Mouse (Mus musculus): ENCODE measurements around the gene Uqcr11. TPM values are rescaled to one million over a fixed set of nuclear protein-coding genes. Genes with fewer than 3 reads are reported as not detected.

Gene Uqcr11
- polyA plus RNA-seq (2015; fragmentation: Nextera tagmentation; extraction: Ambion mirVana) = 443 and 459 TPM in 2 replicates

DNA sequence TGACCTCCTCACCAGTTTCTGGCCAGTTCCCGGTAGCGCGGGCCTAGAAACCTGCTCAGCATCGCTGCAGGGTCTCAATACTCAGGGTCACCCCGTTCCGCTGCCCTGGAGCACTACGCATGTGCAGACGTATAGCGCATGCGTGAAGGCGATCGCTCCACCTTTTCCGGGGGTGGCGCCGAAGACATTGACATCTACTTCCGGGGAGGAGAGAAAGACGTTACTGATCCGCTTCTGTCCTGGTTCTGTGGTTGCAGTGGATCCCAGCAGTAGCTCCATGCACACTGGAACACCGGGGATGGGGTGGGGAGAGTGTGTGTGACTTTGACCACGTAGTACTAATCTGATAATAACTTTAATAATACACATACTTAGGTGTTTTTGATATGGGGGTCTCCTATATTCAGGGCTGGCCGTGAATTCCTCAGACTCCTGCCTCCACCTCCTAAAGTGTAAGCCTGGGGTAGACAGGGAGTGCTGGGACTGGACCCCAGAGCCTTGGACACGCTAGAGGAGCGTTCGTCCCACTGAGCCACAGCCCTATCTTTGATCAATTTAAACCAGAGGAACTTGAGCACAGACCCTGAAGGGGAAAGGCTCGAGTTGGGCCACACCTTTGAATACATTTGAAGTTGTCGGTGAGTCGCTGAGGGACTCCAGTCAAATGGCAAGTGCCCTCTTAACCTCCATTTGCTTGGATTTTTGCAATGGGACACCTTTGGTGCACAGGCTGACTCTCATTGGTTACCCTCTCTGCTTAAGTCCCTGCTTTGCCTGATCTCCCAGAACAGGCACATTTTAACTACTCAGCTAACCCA is at the start of gene Uqcr11:
TSS of gene Uqcr11 (minus strand) at position 147 of the 818 bp plus-strand sequence.
- Histone ChIP-seq H3K9me3 (no peaks in the 10 kb centered on the region), H3K4me2 (replicated peaks) (peak within 1 kb of the TSS; percentile 91), H3K27ac (peak within 1 kb of the TSS; percentile 85), H3K4me1 (peaks cover 32% of the 10 kb centered on the region), H3K27me3 (no peaks in the 10 kb centered on the region), H3K4me3 (peak within 1 kb of the TSS; percentile 89), H3K36me3 (peaks cover 60% of the 10 kb centered on the region), H3K9ac (peak within 1 kb of the TSS; percentile 88)
- 1% methylated on average over 27 of the region's 27 CpGs for WGBS
- ATAC-seq (ENCODE audit: low FRiP score, low read depth) = peak; percentile 84

DNA sequence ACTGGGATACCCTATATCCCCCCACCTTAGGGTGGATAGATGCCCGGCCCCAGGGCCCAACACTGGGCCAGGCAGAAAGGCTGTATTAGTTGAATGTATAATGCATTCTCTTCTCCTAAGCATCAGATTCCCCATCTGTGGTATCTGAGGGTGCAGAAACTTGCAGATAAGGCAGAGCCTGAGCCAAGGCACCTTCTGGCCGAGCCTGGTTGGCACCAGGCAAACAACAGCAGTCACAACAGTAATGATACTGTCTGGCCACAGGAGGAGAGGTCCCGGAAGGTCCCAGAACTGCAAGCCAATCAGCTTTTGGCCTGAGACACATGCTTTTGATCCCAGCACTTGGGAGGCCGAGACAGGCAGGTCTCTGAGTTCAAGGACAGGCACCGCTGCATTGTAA is 49.1 kb upstream of the Uqcr11 start:
- Histone ChIP-seq H3K4me1 (no peaks in the 10 kb centered on the region), H3K9ac (no peak overlapping the region), H3K27me3 (peaks cover 34% of the 10 kb centered on the region), H3K27ac (no peak overlapping the region), H3K36me3 (no peaks in the 10 kb centered on the region), H3K9me3 (no peaks in the 10 kb centered on the region), H3K4me2 (replicated peaks) (no peak overlapping the region), H3K4me3 (no peak overlapping the region)
- 82% methylated on average over 5 of the region's 5 CpGs for WGBS
- no peak for ATAC-seq (ENCODE audit: low FRiP score, low read depth)

DNA sequence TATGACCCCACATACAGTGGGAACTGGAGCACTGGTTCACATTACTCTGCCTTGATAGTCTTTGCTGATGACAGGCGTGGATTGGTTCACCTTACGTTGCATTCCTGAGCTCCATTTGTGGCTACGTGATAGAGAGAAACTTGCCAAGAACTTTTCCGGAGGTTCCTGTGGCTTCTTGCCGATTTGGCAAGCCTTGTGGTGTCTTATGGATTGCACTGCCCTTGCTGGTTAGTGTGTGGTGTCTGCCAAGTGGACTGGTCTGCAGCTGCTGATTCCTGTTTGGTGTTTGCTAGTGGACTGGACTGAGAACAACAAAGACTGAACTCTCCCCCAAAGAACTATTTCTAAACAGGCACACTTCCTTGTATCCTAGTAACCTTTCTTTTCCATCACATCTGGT is 48.2 kb upstream of the Uqcr11 start:
- ATAC-seq (ENCODE audit: low FRiP score, low read depth) = no peak
- Histone ChIP-seq H3K36me3 (no peaks in the 10 kb centered on the region), H3K9me3 (no peaks in the 10 kb centered on the region), H3K27ac (no peak overlapping the region), H3K4me3 (no peak overlapping the region), H3K4me2 (replicated peaks) (no peak overlapping the region), H3K27me3 (peaks cover 39% of the 10 kb centered on the region), H3K9ac (no peak overlapping the region), H3K4me1 (no peaks in the 10 kb centered on the region)
- WGBS = 83% methylated on average over 5 of the region's 5 CpGs

DNA sequence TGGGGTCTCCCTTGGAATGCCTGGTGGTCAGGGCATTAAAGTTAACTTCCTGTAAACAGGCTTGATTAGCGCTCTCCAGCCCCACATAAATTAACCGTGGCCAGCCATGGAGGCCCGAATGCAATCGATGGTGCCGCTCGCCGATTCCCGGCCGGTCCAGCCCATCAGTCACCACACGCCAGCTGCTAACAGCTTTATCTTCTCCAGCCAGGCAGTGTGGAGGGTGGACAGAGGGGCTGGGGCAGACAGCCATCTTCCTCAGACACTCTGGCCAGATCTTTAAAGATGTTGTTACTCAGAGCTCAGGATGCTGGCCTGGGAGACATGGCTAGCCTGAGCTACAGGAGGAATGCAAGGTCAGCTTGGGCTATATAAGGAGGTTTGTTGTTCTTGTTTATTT is 47.0 kb upstream of the Uqcr11 start:
- 35% methylated on average over 10 of the region's 10 CpGs for WGBS
- H3K4me2 ChIP-seq (replicated peaks) = no peak overlapping the region
- peaks cover 49% of the 10 kb centered on the region for H3K27me3 ChIP-seq
- no peaks in the 10 kb centered on the region for H3K36me3 ChIP-seq
- H3K9ac ChIP-seq = no peak overlapping the region
- H3K4me1 ChIP-seq = no peaks in the 10 kb centered on the region
- H3K4me3 ChIP-seq = no peak overlapping the region
- no peak for ATAC-seq (ENCODE audit: low FRiP score, low read depth)
- no peak overlapping the region for H3K27ac ChIP-seq
- no peaks in the 10 kb centered on the region for H3K9me3 ChIP-seq

DNA sequence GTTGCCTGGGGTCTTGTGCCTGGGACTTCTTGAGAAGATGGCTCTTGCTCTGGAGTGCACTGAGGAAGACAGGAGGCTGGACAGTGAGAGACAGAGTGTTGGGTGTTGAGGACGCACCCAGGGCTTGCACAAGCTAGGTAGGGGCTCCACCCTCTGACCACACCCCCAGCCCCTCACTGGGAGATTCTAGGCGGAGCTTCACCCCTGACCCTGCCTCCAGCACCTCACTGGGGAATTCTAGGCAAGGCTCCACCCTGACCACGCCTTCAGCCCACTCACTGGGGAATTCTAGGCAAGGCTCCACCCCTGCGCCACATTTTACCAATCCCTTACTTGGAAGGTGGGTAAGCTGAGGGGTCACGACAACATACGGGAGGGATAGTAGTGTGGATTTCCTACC is 44.0 kb upstream of the Uqcr11 start:
- Histone ChIP-seq H3K36me3 (no peaks in the 10 kb centered on the region), H3K27me3 (peaks cover 66% of the 10 kb centered on the region), H3K9ac (no peak overlapping the region), H3K27ac (no peak overlapping the region), H3K9me3 (no peaks in the 10 kb centered on the region), H3K4me3 (no peak overlapping the region), H3K4me1 (no peaks in the 10 kb centered on the region), H3K4me2 (replicated peaks) (no peak overlapping the region)
- ATAC-seq (ENCODE audit: low FRiP score, low read depth) = no peak
- WGBS = 3% methylated on average over 6 of the region's 6 CpGs

DNA sequence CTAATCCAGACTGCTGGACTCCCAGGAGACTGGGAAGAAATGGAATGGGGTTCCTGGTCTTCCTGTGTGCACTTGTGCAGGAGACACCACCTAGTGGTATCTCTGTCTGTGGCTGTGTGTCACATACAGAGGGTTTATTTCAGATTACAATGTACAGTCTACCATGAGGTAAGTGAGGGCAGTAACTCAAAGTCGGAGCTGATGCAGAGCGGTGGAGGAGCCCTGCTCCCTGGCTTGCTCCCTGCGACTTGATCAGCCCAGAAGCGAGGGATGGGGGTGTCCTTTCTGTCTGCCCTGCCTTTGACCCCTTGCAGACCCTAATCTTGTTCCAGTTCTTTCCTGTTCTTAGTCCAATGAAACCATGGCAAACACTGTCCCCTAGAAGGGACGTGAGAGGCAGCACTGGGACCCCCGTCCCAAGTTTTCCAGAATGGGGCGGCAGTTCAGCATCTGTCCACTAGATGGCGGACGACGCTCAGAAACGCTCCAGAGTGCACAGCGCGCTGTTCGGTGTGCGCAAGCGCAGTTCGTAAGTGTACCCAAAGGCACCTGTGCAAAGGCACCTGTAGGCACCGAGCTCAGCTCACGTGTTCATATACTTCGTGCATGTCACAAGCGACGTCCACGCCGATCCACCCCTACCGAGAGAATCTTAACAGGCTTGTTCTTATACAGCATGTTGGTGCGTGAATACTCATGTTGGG is 39.4 kb upstream of the Uqcr11 start:
- Histone ChIP-seq H3K27ac (no peak overlapping the region), H3K9ac (no peak overlapping the region), H3K36me3 (no peaks in the 10 kb centered on the region), H3K9me3 (no peaks in the 10 kb centered on the region), H3K4me2 (replicated peaks) (peak overlapping the region; percentile 27; the same call in 1 of the 2 replicates), H3K27me3 (peaks cover 64% of the 10 kb centered on the region), H3K4me1 (peaks cover 4% of the 10 kb centered on the region), H3K4me3 (no peak overlapping the region)
- WGBS = 9% methylated on average over 26 of the region's 26 CpGs
- peak; percentile 64; the same call in 1 of the 2 replicates for ATAC-seq (ENCODE audit: low FRiP score, low read depth)

DNA sequence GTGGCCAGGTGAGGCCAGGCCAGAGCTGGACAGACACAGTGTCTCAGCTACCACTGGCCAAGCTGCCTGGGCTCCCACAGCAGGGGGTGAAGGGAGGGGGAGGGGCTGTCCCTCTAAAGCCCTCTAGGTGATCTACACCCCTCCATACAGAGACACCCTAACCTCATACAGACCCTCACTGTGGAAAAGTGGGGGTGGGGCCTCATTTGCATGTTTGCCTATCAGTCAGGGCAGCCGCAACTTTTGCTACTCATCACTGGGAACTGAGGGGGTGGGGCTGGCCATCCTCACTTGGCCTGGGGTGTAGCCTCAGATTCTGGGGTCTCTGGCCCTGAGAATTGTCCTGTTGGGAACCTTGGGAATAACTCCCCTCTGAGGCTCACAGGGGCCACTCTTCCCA is 38.4 kb upstream of the Uqcr11 start:
- WGBS = 31% methylated on average over 1 of the region's 1 CpGs

DNA sequence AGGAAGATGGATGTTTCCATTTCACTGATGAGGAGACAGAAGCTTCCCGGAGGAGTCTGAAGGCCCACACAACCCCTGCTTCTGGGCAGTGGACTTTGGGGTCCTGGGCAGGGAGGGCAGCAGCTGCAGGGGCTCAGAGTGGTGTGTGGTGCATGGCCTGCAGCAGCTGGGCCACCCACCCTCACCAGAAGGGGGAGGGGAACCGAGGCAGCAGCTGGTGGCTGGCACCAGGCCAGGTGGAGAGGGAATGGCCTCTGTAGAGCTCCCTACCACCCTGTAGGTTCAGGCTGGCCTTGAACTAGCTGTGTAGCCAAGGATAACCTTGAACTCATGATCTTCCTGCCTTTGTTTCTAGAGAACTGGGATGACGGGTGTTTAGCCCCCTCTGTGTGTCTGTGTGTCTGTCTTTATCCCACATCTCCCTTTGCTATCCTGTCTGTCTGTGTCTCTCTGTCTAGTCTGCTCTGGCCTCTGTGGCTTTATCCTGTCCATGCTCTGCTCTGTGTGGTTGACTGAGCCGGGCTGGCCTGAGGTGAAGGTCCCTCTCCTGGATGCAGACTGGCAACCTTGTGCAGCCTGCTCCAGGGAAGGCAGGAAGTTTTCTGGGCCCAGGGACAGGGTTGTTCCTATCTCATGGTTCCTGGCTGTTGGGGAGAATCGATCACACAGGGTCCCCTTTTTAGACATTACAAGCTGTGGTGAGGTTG is 37.9 kb upstream of the Uqcr11 start:
- Histone ChIP-seq H3K9me3 (no peaks in the 10 kb centered on the region), H3K4me2 (replicated peaks) (no peak overlapping the region), H3K9ac (peak overlapping the region; percentile 59), H3K36me3 (no peaks in the 10 kb centered on the region), H3K4me1 (peaks cover 4% of the 10 kb centered on the region), H3K4me3 (no peak overlapping the region), H3K27ac (no peak overlapping the region), H3K27me3 (peaks cover 54% of the 10 kb centered on the region)
- ATAC-seq (ENCODE audit: low FRiP score, low read depth) = peak; percentile 30; the same call in 1 of the 2 replicates
- WGBS = 39% methylated on average over 5 of the region's 5 CpGs

More for the DNA sequence above, 38.4 kb upstream of the Uqcr11 start:
- Histone ChIP-seq H3K9ac (peak overlapping the region; percentile 59; the same call in 1 of the 2 replicates), H3K9me3 (no peaks in the 10 kb centered on the region), H3K4me3 (no peak overlapping the region), H3K4me1 (peaks cover 4% of the 10 kb centered on the region), H3K27me3 (peaks cover 55% of the 10 kb centered on the region), H3K4me2 (replicated peaks) (no peak overlapping the region), H3K27ac (no peak overlapping the region), H3K36me3 (no peaks in the 10 kb centered on the region)
- ATAC-seq (ENCODE audit: low FRiP score, low read depth) = no peak

DNA sequence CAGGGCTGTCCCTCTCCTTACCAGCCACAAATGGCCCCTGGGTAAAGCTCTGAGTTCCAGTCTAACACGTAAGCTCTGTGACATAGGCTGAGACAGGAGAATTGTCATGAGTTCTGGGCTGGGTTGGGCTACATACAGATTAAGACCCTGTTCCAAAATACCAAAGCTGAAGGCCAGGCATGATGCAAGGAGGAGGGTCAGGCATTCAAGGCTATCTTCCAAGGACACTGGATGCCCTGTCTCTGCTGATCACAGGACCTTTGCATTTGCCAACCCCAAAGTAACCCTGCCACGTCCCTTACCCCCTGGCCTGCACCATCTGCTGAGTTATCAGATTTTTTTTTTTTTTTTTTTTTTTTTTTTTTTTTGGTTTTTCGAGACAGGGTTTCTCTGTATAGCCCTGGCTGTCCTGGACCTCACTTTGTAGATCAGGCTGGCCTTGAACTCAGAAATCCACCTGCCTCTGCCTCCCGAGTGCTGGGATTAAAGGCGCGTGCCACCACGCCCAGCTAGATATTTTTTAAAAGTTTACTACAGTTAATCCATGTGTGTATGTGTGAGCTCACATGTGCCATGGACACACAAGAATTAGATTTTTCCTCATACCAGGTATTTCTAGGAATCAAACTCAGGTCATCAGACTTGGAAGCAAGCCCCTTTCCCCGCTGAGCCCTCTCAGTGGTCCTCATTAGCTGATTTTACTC is 37.1 kb upstream of the Uqcr11 start:
- Histone ChIP-seq H3K27me3 (peaks cover 46% of the 10 kb centered on the region), H3K36me3 (no peaks in the 10 kb centered on the region), H3K9me3 (no peaks in the 10 kb centered on the region), H3K4me3 (no peak overlapping the region), H3K4me1 (peaks cover 4% of the 10 kb centered on the region), H3K27ac (no peak overlapping the region), H3K4me2 (replicated peaks) (no peak overlapping the region), H3K9ac (peak overlapping the region; percentile 59; the same call in 1 of the 2 replicates)
- WGBS = 86% methylated on average over 8 of the region's 8 CpGs
- no peak for ATAC-seq (ENCODE audit: low FRiP score, low read depth)

DNA sequence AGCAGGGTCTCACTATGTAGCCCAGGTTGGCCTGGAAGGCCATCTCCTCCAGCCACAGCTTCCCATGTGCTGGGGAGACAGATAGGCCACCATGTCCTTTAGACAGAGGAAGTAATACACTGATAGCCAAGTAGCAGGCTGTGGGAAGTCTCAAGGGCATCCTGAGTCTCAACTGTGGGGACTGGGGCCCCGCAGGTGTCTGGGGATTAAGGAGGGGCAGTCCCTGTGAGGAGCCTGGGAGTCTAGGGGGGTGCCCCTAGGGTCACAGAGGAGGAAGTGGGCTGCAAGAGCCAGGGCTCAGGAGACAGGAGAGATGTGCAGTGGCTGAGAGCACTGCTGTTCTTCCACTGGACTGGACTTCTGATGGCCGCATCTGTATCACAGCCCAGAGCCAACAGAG is 36.4 kb upstream of the Uqcr11 start:
- Histone ChIP-seq H3K36me3 (no peaks in the 10 kb centered on the region), H3K27me3 (peaks cover 42% of the 10 kb centered on the region), H3K4me3 (no peak overlapping the region), H3K4me1 (peaks cover 4% of the 10 kb centered on the region), H3K9me3 (no peaks in the 10 kb centered on the region), H3K9ac (peak overlapping the region; percentile 39; the same call in 1 of the 2 replicates), H3K4me2 (replicated peaks) (no peak overlapping the region), H3K27ac (no peak overlapping the region)
- 61% methylated on average over 2 of the region's 2 CpGs for WGBS
- no peak for ATAC-seq (ENCODE audit: low FRiP score, low read depth)

DNA sequence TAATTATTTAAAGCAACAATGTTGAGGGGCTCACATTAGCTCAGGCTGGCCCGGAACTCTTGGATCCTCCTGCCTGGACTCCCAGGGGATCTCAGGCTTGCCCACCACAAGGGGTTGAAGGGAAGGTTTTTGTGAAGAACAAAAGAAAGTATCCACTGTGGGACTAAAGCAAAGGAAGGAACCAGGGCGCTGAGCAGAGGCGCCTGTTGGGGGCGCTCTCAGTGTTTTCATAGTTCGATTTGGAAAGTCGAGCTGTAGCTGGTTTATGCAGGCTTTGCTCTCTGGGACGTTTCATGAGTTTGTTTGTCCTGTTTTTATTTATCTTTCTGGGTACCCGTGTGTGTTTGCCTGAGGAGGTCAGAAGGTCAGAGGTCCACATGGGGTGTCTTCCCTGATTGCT is 35.0 kb upstream of the Uqcr11 start:
- no peaks in the 10 kb centered on the region for H3K36me3 ChIP-seq
- no peak overlapping the region for H3K9ac ChIP-seq
- WGBS = 64% methylated on average over 8 of the region's 8 CpGs
- peaks cover 5% of the 10 kb centered on the region for H3K4me1 ChIP-seq
- no peaks in the 10 kb centered on the region for H3K9me3 ChIP-seq
- no peak overlapping the region for H3K27ac ChIP-seq
- peaks cover 35% of the 10 kb centered on the region for H3K27me3 ChIP-seq
- no peak overlapping the region for H3K4me3 ChIP-seq
- H3K4me2 ChIP-seq (replicated peaks) = no peak overlapping the region
- no peak for ATAC-seq (ENCODE audit: low FRiP score, low read depth)
